Mouse (Mus musculus) cerebellum, postnatal 25 days (tissue): ENCODE data around the gene Cadps2.
A peak's percentile ranks its signal among the peaks of the same experiment; 100 is the strongest.

Experiments
- DNase-seq, 2 experiments: peaks; one replicate each; pipeline ENCODE4 v3.0.0; 2021; ENCODE audit warnings: mixed read lengths in 2 of 2

The Cadps2 gene

GRCm38 (mm10) chr6:23839009-23839811, at the start of gene Cadps2:
Gene Cadps2 (minus strand): TSS chr6:23839421.
- peak; percentile 84 to 87 for DNase-seq

DNA sequence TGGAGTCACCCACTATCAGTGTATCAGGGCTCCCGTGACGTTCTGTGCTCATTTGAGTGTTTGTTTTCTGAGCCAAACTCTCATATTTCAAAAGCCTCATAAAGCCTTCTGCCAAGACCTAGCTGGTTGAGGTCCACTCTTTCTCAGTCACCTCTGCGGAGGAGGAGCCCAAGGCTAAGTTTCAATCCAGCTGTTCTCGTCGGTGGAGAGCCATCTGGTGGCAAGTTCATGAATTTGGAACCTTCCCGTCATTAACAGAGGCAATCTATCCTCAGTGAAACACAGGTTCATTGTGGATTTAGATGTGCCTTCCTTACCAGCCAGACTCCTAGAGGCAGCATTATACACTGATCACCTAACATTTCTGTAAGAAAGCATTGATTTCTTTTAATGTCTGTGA, 47.2 kb upstream of the Cadps2 start:
- DNase-seq = peak in 1 of 2 experiments; percentile 29

DNA sequence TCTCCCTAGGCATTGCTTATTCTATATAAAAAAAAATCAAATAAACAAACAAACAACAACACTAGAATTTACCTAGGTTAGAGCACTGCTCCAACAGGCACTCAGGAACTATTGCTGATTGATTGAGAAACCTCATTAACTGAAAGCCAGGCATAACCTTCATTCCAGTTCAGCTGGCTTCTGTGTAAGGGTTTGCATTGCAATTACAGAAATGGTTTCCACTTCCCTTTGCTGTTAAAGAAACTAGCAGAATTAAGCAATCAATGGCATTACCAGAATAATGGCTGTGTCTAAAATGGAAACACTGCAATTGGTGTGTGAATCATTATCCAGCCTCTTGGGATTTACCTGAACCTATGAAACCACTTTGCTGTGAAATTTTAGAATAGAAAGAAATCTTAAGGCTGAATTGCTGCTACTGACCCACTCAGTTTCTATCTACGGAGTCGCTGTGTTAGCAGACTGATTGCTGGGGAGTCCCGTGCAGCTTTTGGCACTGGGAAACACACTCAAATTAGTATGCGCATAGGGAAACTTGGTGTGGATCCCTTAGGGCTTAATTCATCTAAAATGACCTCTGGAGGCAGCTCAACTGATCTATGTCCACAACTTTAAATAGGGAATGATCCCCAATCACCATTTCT, 37.7 kb upstream of the Cadps2 start:
- peak; percentile 8 to 24 for DNase-seq

DNA sequence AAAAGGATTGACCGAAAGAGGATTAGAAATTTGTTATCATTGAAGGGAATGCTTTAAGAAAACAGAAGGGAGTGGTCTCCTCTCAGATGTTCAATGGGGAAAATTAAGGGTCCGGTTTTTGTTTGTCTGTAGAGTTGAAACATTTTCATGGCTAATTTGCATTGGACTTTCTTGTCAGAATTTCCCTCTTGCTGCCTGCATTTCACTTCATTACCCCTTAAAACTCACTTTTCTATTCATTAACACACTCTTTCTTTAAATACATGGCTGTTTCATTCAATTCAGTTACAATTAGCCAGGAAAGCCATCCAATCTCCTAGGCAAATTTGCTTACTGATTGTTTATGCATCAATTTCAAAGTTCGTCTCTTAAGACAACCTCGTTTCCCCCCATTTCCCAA, 37.1 kb upstream of the Cadps2 start:
- DNase-seq = no peak

- DNase-seq = peak; percentile 87 to 89
These were observed 34.6 kb upstream of the Cadps2 start for GRCm38 (mm10) chr6:23873812-23874211.

DNA sequence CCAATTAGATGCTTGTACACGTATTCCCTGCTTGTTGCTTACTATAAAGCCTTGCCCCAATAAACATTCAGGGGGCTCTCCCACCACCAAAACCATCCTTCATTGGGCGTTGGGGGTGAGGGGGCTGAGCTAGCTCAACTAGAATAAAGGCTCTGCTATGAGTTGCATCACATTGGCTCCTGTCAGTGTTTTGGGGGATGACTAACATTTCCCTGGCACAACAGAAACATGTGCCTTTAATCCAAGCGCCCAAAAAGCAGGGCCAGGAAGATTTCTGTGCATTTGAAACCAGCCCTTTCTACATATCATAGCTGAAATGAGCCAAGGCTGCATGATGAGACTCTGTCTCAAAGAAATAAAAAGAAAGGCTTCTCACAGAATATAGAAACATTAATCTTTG, 34.0 kb upstream of the Cadps2 start:
- DNase-seq = peak; percentile 39 to 43

DNA sequence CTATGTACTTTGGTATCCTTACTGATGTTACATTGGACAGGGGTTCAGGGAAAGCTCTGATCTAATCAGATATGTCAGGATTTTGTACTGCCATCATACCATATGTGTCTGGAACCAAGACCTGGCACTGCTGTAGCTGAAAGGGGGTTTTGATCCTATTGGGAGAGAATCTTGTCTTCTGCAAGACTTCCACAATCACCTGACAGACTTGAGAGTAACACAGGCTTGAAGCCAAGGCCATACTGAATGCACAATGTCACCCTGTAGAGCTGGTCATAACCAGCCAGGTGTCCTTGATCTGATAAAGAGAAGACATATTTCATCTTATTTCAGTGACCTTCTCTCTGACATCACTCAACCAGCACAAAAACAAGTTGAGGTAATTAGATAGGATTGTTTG, 30.8 kb upstream of the Cadps2 start:
- no peak for DNase-seq

DNA sequence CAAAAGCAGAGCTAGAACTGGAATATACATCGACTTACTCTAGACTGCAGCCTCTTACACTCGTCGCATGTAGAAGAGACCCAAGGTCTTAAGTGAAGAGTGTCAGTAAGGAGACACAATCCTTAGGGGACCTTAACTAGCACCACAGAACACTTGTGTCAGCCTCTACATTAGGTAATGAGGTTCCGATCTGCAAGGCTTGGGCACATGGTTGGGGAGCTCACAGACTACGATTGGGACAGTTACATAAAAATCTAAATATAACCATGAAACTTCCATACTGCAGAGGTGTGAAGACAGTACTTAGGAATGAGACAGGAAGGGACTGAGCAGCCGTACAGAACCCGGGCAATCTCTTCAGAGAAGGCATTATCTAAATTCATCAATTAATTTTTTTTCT, 27.1 kb upstream of the Cadps2 start:
- DNase-seq = no peak

DNA sequence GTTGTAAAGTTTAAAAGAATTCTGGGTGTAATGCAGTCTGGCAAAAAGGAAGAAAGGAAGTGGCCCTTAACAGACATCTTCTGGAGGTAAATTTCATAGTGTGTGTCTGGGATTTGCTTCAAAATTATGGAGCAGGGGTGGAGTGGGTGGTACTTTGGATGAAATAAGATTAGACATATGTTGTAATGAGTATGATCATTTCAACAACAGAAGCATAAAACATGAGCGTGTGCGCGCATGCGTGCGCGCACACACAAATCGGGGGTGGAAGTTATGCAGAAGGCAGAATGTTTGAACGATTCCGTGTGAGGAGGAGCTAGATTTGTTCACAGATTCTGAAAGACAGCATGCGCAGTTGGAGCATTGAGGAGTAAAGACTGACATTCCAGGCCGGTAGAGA, 14.2 kb upstream of the Cadps2 start:
- DNase-seq = peak in 1 of 2 experiments; percentile 26

GRCm38 (mm10) chr6:23840001-23840400, 780 bp upstream of the Cadps2 start:
- peak; percentile 63 to 74 for DNase-seq

DNA sequence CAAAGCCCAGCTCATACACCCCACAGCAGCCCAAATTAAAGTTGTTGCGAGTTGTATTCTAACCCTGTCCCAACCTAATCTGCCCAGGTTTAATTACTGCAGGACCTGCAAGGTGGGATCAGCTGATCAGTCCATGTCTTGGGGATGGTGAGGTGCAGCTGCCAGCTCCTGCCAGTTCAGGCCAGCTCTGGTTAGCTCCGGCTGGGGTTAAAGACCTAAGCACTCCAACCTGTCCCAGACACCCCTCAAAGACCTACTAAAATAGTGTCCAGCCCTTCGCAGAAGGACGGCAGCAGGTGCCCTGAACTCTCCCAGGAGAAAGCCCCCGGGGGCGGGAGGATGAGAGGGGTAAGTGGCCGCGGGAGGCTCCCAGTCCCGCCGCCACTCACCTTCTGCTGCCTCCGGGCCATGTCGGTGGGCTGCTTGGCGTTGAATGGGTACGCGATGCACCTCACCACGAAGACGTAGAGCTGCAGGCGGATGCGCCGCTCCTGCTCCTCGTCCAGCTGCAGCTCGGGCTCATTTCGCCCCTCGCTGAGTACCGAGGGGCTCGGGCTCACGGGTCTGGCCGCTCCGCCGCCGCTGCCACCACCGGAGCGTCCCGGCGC, 716 bp downstream of the Cadps2 start:
- peak; percentile 68 to 76 for DNase-seq

GRCm38 (mm10) chr6:23837631-23838030, 1.6 kb downstream of the Cadps2 start:
- DNase-seq = peak in 1 of 2 experiments; percentile 53

GRCm38 (mm10) chr6:23837127-23837526, 2.1 kb downstream of the Cadps2 start:
- peak; percentile 44 to 57 for DNase-seq

DNA sequence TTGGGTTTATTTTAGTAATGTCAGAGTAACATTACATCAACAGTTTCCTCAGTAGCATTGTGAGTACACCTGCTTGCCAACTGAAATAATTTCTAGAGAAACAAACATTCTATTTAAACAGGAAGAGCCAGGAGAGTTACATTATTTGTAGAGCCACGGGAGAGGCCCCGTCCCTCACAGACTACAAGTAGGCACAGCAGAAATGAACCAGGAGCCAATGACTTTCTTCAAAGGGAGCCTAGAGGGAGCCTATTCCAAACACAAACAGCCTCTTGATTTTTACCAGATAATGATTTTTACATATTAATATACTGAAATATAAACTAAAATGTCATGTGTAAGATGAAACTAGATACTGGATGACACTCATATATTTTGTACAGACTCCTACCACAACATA, 2.5 kb downstream of the Cadps2 start:
- peak in 1 of 2 experiments; percentile 36 for DNase-seq

GRCm38 (mm10) chr6:23835552-23835951, 3.7 kb downstream of the Cadps2 start:
- DNase-seq = peak; percentile 57 to 62

DNA sequence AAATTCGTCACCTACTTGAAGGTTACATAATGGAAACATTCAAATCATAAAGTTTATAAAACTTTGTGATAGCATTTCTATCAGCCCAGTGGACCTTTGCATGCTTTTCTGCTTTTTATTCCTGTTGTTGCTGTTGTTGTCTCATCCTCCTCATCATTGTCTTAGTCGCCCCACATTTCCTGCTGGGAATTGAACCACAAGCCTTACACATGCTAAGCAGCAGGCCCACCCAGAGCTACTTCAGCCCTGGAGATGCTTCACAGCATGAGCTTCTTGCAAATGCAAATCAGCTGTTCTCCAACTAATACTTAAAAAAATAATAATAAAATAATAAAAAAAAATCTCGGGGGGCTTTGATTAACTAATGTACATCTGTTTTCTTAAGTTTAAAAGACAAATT, 8.5 kb downstream of the Cadps2 start:
- no peak for DNase-seq

DNA sequence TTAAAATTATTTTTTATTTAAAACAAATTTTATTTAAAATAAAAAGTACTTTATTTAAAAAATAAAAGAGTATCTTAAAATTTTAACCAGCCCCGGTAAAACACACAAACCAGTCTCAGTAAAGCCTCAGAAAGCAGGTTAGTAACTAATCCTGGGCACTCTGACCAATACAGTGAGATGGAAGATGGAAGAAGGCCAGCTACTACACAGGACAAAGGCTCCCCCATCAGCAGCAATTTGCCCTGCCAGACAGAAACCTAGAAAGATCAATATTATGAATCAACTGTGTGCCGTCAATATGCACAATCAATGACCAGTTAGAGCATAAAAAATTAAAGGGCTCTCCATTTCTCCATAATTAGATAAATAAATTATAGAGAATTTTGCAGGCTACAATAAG, 9.9 kb downstream of the Cadps2 start:
- no peak for DNase-seq

DNA sequence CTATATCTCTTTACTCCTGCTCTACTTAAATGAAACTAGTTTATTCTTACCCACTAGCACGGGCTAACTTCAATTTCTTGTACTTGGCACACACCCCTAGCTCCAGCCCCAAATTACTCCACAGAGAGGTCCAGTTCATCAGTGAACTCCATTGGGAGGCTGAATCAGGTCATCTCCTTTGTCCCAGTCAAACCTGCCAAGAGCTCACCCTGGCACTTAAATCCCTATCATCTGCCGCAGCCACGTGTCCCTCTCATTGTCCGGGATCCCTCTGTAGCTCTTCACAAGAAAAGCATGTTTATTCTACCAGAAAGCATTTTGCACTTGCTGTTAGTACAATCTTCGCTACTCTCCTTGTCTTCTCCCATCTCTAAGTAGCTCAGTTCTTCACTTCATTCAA, 17.4 kb downstream of the Cadps2 start:
- peak; percentile 71 to 76 for DNase-seq

DNA sequence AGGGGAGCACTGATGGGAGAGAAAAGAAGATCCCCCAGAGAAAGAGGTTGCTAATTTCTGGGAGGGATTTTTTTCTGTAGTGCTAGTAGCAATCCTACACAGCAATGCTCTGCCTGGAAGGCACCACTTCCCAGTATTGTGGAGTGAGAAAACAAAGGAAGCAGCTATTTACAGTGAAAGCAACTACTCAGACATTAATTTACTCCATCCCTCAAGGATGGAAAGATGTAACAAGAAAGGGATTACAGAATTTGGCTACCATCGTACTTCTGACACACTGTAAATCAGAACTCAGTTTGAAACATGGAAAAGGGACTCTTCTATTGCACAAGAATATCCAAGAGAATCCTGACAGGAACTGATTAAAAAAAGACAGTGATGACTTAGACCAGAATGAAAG, 29.1 kb downstream of the Cadps2 start:
- no peak for DNase-seq

- DNase-seq = peak; percentile 34 to 43
These were observed 29.9 kb downstream of the Cadps2 start for GRCm38 (mm10) chr6:23809344-23809743.

GRCm38 (mm10) chr6:23805333-23805732, 33.9 kb downstream of the Cadps2 start:
- peak in 1 of 2 experiments; percentile 45 for DNase-seq

- no peak for DNase-seq
These were observed 47.4 kb downstream of the Cadps2 start for GRCm38 (mm10) chr6:23791822-23792221.

DNA sequence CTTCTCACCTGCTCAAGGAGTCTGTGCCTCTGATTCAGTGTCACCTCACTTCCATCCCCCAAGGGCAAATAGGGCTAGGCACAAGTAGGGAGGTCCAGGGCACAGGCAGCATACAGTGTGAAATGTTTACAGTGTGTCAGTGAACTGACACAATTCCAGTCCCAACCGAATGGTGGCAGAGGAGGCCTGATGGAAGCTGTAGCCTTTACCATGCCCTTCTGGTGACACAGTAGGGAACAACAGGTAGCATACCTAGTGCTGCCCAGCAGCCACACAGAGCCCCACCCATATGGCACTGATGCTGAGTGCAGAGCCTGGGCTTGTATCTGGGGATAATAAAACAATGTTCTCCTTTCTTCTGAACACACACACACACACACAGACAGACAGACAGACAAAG, 61.6 kb downstream of the Cadps2 start:
- DNase-seq = peak; percentile 46 to 64

- DNase-seq = no peak
These were observed 77.0 kb downstream of the Cadps2 start for GRCm38 (mm10) chr6:23762204-23762603.
